Mouse (Mus musculus): ENCODE data around the gene Sstr2. TPM values are rescaled to one million over a fixed set of nuclear protein-coding genes. Genes with fewer than 3 reads are reported as not detected.

Gene Sstr2
- 0.51 and 1.1 TPM in 2 replicates for polyA plus RNA-seq (2012; rRNA removed)

DNA sequence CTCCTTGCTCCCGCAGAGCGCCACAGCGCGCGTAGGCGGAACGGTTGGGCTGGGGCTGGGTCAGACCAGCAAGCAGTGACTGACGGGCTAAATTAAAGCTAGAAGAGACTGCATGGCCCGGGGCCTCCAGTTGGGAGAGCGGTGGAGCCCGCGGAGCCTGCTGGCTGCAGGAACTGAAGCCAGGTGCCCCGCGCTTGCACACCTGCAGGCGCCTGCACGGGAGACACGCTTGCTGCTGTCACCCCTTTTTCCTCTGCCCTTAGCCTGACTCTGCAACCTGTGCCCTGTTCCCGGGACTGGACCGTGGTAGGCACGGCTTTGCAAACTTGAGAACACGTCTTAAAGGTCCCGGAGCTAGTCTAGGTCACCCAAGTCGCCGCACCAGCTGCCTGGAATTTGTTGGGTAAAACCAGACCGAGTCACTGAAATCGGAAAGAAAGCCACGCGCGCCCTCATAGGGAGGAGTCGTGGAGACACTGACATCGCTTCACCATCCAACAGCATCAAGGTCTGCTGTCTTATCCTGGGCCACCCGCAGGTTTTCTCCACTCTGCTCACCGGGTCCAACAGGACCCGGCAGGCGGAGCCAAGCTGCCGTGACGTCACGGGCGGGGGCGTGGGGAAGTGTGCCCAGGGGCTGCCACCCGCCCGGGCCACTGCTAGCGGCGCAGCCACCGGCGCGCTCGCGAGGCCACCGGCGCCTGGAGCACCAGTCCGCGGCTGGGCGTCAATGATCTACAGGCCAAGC, at the start of gene Sstr2:
Gene Sstr2 (plus strand): TSS at position 671 of the 748 bp plus-strand sequence.

DNA sequence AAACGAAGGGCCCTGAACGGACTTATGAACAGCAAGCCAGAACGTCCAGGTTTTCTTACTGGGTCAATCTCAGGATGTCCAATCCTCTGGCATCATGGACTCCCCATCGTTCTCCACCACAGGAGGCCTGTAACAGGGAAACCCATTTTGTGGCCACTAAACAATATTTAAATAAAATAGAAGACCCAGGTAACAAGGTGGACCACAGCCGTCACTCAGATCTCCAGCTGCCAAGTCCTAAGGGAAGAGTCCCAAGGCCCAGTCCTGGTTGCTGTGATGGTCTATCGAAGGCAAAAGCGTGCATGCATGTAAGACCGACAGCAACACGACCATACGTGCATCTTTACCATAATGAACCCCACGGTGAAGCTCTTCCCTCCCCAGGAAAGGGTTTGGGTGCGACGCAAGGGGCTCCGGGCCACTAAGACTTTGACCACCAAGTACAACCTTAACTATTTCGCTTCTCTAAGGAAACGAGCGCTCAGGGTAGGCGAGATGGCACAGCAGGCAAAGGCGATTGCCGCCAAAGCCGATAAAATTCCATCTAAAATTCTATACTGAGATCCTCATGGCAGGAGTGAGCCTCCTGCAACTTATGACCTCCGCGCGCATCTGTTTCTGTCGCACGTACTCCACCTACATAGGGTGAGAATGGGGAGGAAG, 29.7 kb downstream of the Sstr2 start, which contains the start of gene Cog1:
Gene Cog1 (plus strand): TSS at position 480 of the 663 bp plus-strand sequence.

DNA sequence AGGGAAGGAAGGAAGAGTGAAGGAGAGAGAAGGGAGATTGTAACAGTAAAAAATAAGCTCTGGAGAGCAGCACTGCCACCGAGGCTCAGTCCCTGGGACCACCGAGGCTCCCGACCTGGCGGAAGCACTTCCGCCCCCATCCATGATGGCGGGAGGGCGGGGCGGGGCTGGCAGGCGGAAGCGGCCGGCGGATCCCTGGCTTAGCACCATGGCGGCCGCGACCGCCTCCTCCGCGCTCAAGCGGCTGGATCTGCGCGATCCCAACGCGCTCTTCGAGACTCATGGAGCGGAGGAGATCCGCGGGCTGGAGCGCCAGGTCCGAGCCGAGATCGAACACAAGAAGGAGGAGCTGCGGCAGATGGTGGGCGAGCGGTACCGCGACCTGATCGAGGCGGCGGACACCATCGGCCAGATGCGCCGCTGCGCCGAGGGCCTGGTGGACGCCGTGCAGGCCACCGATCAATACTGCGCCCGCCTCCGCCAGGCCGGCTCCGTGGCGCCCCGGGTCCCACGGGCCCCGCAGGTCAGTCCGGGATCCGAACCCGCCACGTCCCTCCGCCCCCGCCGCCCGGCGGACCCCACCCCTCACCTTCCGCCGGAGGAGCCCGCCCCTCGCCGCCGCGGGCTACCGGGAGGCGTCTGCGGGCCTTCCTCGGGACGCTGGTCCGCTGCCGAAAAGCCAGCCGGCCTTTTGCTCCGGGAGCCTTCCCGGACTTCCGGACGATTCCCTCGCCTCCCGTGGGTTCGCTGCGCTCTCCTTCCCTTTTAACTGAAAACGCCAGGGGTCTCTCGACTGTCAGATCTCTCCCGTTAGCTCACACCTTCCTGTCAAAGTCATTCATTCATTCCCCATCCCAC, 30.4 kb downstream of the Sstr2 start, which contains the start of gene Slc39a11:
Gene Slc39a11 (minus strand): TSS at position 727 of the 858 bp plus-strand sequence.

Other genes starting within 250 kb of the Sstr2 start
- gene Cog1, start 29.8 kb downstream of the Sstr2 start, polyA plus RNA-seq (2012; rRNA removed): 53.4 and 53.5 TPM in 2 replicates
- gene Slc39a11, start 30.7 kb downstream of the Sstr2 start, polyA plus RNA-seq (2012; rRNA removed): 24.7 and 36.0 TPM in 2 replicates
- 45.0 and 49.7 TPM in 2 replicates for gene Fam104a, start 64.8 kb downstream of the Sstr2 start, polyA plus RNA-seq (2012; rRNA removed)
- 11.2 and 13.2 TPM in 2 replicates for gene D11Wsu47e, start 65.1 kb downstream of the Sstr2 start, polyA plus RNA-seq (2012; rRNA removed)
- 15.8 and 18.7 TPM in 2 replicates for gene Cpsf4l, start 90.7 kb downstream of the Sstr2 start, polyA plus RNA-seq (2012; rRNA removed)
- gene Cdc42ep4, start 132.5 kb downstream of the Sstr2 start, polyA plus RNA-seq (2012; rRNA removed): 55.9 and 65.4 TPM in 2 replicates